Mouse (Mus musculus) olfactory bulb, adult 2 months (tissue): ENCODE data around the gene Neurog1. TPM values are rescaled to one million over a fixed set of nuclear protein-coding genes. Genes with fewer than 3 reads are reported as not detected.

Experiments
- H3K27ac ChIP-seq: fragments of 200-500 bp; 2 replicates; pipeline ENCODE4 v1.5.1; 2012; ENCODE audit warnings: low read depth, low read length; ENCODE audit not compliant: insufficient read depth
- H3K4me1 ChIP-seq: fragments of 200-500 bp; 2 replicates; pipeline ENCODE4 v1.6.1; 2012; ENCODE audit warnings: low read length; ENCODE audit not compliant: control insufficient read depth, insufficient read depth
- H3K4me3 ChIP-seq: fragments of 200-500 bp; 2 replicates; pipeline ENCODE4 v1.5.1; 2012; ENCODE audit warnings: mild to moderate bottlenecking, low read depth, low read length, moderate library complexity; ENCODE audit not compliant: insufficient read depth
- CTCF ChIP-seq: fragments of 200-500 bp; IDR thresholded peaks from 2 replicates; pipeline ENCODE4 v1.5.1; 2012; ENCODE audit warnings: low read depth, mild to moderate bottlenecking, low read length, moderate library complexity; ENCODE audit not compliant: insufficient read depth
- POLR2A ChIP-seq: fragments of 200-500 bp; IDR thresholded peaks from 2 replicates; pipeline ENCODE4 v1.6.1; 2012; ENCODE audit warnings: mild to moderate bottlenecking, low read depth, low read length, moderate library complexity; ENCODE audit not compliant: insufficient read depth
- WGBS: fragments of 180-500 bp; shearing (Covaris S2); methylation state at CpG from one replicate; pipeline ENCODE4 v1.1.7; 2018; 5-methylcytosine and 5-hydroxymethylcytosine counted together
- polyA plus RNA-seq: library from polyadenylated mRNA; stranded (reverse); fragments of >200 nt; gene quantifications from 2 replicates; pipeline ENCODE4 v1.2.4, GENCODE M21; 2012; ENCODE audit warnings: low replicate concordance; ENCODE audit not compliant: missing spikeins, insufficient read depth, insufficient read length

Neurog1 gene
- polyA plus RNA-seq, result not detected in 2 replicates

- H3K4me3 ChIP-seq, result no peak within 1 kb of the TSS
- no peak for TF ChIP-seq CTCF
- no peak for TF ChIP-seq POLR2A
- H3K4me1 ChIP-seq, result peaks cover 10% of the 10 kb centered on the region
- WGBS, result 2% methylated on average over 65 of the region's 65 CpGs
- no peak within 1 kb of the TSS for H3K27ac ChIP-seq
These were observed at the start of gene Neurog1 for GRCm38 (mm10) chr13:56251924-56252619. Neurog1 (minus strand) TSS chr13:56252163.

- WGBS, result 85% methylated on average over 11 of the region's 11 CpGs
- Histone ChIP-seq H3K4me1 (peaks cover 14% of the 10 kb centered on the region), H3K4me3 (no peak overlapping the region), H3K27ac (no peak overlapping the region)
- TF ChIP-seq CTCF (no peak), POLR2A (no peak)
These were observed 47.4 kb upstream of the Neurog1 start for GRCm38 (mm10) chr13:56299336-56299735.

- TF ChIP-seq CTCF (no peak), POLR2A (no peak)
- WGBS, result 30% methylated on average over 8 of the region's 8 CpGs
- Histone ChIP-seq H3K4me3 (peak overlapping the region; percentile 46), H3K27ac (no peak overlapping the region), H3K4me1 (peaks cover 14% of the 10 kb centered on the region)
These were observed 44.7 kb upstream of the Neurog1 start for GRCm38 (mm10) chr13:56296659-56297020.

GRCm38 (mm10) chr13:56295943-56296658 is 44.1 kb upstream of the Neurog1 start, which contains the start of gene Cxcl14:
Cxcl14 (minus strand) TSS chr13:56296551.
- TF ChIP-seq POLR2A (no peak; the same call in 1 of the 2 replicates), CTCF (no peak)
- H3K4me3 ChIP-seq, result peak within 1 kb of the TSS; percentile 46
- no peak within 1 kb of the TSS for H3K27ac ChIP-seq
- 1% methylated on average over 76 of the region's 76 CpGs for WGBS
- H3K4me1 ChIP-seq, result peaks cover 14% of the 10 kb centered on the region

GRCm38 (mm10) chr13:56295586-56295942 is 43.6 kb upstream of the Neurog1 start:
- TF ChIP-seq POLR2A, result no peak
- TF ChIP-seq CTCF, result no peak
- Histone ChIP-seq H3K4me1 (peaks cover 14% of the 10 kb centered on the region), H3K4me3 (peak overlapping the region; percentile 46), H3K27ac (no peak overlapping the region)
- whole genome bisulfite sequencing, result 13% methylated on average over 13 of the region's 13 CpGs

GRCm38 (mm10) chr13:56294908-56295307 is 42.9 kb upstream of the Neurog1 start:
- TF ChIP-seq POLR2A, result no peak
- no peak for TF ChIP-seq CTCF
- WGBS, result 30% methylated on average over 10 of the region's 10 CpGs
- Histone ChIP-seq H3K4me3 (peak overlapping the region; percentile 46), H3K27ac (no peak overlapping the region), H3K4me1 (peaks cover 14% of the 10 kb centered on the region)

GRCm38 (mm10) chr13:56289998-56290397 is 38.0 kb upstream of the Neurog1 start:
- TF ChIP-seq POLR2A, result no peak
- no peak for TF ChIP-seq CTCF
- Histone ChIP-seq H3K27ac (no peak overlapping the region), H3K4me1 (no peaks in the 10 kb centered on the region; the same call in 1 of the 2 replicates), H3K4me3 (no peak overlapping the region)
- 82% methylated on average over 6 of the region's 6 CpGs for WGBS

- H3K27ac ChIP-seq, result no peak overlapping the region
- TF ChIP-seq POLR2A, result no peak
- TF ChIP-seq CTCF, result no peak
- WGBS, result 61% methylated on average over 11 of the region's 11 CpGs
These were observed 37.3 kb upstream of the Neurog1 start for GRCm38 (mm10) chr13:56289261-56289660.

GRCm38 (mm10) chr13:56288601-56289000 is 36.6 kb upstream of the Neurog1 start:
- TF ChIP-seq CTCF, result no peak
- TF ChIP-seq POLR2A, result no peak
- Histone ChIP-seq H3K4me3 (no peak overlapping the region), H3K27ac (no peak overlapping the region), H3K4me1 (no peaks in the 10 kb centered on the region)
- WGBS, result 78% methylated on average over 4 of the region's 4 CpGs

More at GRCm38 (mm10) chr13:56289261-56289660, 37.3 kb upstream of the Neurog1 start:
- no peaks in the 10 kb centered on the region; the same call in 1 of the 2 replicates for H3K4me1 ChIP-seq
- no peak overlapping the region for H3K4me3 ChIP-seq
